Mouse (Mus musculus) testis, adult 2 months (tissue): ENCODE measurements around the gene Jdp2.

Experiments used
- CTCF ChIP-seq: fragments of 200-500 bp; IDR thresholded peaks from 2 replicates; pipeline ENCODE4 v1.5.1; 2012; ENCODE audit warnings: low read depth, mild to moderate bottlenecking, inconsistent platforms, low read length, moderate library complexity; ENCODE audit not compliant: control insufficient read depth, insufficient read depth, insufficient replicate concordance
- POLR2A ChIP-seq: fragments of 200-500 bp; IDR thresholded peaks from 2 replicates; pipeline ENCODE4 v1.6.1; 2012; ENCODE audit warnings: low read depth, mild to moderate bottlenecking, inconsistent platforms, low read length, moderate library complexity; ENCODE audit not compliant: control insufficient read depth

- TF ChIP-seq CTCF, result no peak
- no peak for TF ChIP-seq POLR2A
These were observed 3.3 kb downstream of the Jdp2 start for GRCm38 (mm10) chr12:85602153-85602552.
